Mouse (Mus musculus): ENCODE measurements around the gene Mettl14. TPM values are rescaled to one million over a fixed set of nuclear protein-coding genes. Genes with fewer than 3 reads are reported as not detected.

Gene Mettl14
- polyA plus RNA-seq, 1 experiment from 2014 or later = 28.9 TPM

DNA sequence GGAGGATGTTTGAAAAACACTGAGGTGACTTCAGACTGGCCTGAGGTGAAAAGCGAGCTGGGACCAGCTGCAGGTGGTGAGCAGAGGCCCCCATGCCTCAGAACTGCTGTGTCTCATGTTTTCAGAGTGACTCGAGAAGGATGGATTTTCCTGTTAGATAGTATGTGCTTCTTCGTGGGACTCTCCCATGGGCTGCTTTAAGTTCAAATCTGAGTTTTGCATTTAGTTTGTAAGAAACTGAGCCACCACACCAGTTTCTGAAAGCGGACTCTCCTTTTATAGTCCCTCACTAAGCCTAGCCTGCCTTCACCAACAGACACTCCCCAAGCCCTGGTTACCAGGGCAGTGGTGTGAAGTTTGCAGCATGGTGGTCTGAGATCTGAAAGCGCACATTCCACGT, 48.1 kb downstream of the Mettl14 start:
- CTCF ChIA-PET = interaction anchor here (1.2 kb wide), 2 partner anchors 9 to 15 kb away, joined by 3 read pairs; no protein-coding TSS in a partner anchor
- DNase-seq (ENCODE audit: low read depth, low spot score) = no peak
- H3K27me3 ChIP-seq = no peaks in the 10 kb centered on the region
- in situ Hi-C loops (cut with MboI; ENCODE audit: low pct_unique_long_range_greater_than_20kb) = no loop called here
- POLR2A ChIA-PET = no interaction called here
- no peak for ATAC-seq
- TF ChIP-seq CTCF (IDR thresholded peaks at IDR 0.05) = no peak

DNA sequence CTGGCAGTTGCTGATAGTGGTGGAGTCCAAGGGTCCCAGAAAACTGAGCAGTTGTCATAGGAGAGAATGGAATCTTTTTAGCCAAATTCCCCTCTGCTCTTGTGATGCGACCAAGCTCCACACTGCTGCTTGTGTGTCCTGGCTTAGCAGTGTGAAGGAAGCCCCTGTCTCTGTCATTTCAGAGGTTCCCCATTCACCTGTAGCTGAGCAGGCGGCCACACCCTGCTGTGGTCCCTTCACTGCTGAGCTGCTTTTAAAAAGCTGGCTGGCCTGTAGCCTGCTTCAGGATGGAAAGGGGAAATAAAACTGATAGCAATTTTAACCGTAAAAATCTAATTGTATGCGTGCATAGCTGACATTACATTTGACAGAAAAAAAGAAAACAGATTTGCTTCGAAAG, 49.0 kb downstream of the Mettl14 start:
- ChIA-PET CTCF (interaction anchor here (0.8 to 1.6 kb wide), 5 partner anchors 15 to 156 kb away, joined by 3 to 5 read pairs (median 3); partner anchors contain the start of gene Synpo2), POLR2A (no interaction called here)
- no peak for DNase-seq (ENCODE audit: low read depth, low spot score)

DNA sequence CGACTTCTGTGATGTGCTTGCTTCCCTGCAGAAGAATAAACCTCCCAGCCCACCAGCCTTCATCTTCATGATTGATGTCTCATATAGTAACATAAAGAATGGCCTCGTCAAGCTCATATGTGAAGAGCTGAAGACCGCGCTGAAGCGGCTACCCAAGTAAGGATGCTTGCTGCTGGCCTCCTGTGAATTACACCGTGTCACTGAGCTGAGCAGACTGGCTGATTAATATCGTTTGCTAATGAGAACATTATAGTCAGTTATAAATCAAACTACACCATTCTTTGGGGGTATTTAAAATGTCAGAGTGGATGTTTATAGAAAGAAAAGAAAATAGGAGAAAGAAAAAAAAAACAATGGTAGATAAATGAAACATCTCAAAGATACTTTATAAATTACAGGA, 49.5 kb downstream of the Mettl14 start:
- H3K27me3 ChIP-seq = no peaks in the 10 kb centered on the region
- in situ Hi-C loops (cut with MboI; ENCODE audit: low pct_unique_long_range_greater_than_20kb) = no loop called here
- ChIA-PET CTCF (interaction anchor here (0.8 to 4.1 kb wide), 8 partner anchors 10 to 177 kb away, joined by 3 to 16 read pairs (median 5); partner anchors contain the start of gene Synpo2), POLR2A (no interaction called here)
- no peak for ATAC-seq
- DNase-seq (ENCODE audit: low read depth, low spot score) = no peak
- no peak for TF ChIP-seq CTCF (IDR thresholded peaks at IDR 0.05)

More for the DNA sequence above, 49.0 kb downstream of the Mettl14 start:
- no peaks in the 10 kb centered on the region for H3K27me3 ChIP-seq
- TF ChIP-seq CTCF (IDR thresholded peaks at IDR 0.05) = no peak
- in situ Hi-C loops (cut with MboI; ENCODE audit: low pct_unique_long_range_greater_than_20kb) = no loop called here
- ATAC-seq = no peak

DNA sequence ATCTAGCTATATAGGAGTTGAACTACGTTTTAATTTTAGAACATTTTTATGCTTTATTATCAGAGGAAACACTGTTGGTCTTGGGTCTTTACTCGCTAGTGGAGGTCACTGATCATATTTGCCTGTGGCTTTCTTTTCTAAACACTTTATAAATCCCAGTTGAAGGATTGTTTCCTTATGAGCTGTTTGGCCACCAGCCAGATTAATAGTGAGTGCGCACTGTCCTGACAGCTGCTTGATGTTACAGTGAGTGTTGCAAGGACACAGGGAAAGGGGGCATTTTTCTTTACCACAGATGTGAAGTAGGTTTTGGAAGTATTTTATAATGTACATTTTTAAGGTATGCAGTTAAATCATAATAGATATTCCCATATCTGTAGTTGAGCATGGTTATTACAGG, 50.4 kb downstream of the Mettl14 start:
- ATAC-seq (no peak), DNase-seq (ENCODE audit: low read depth, low spot score) (no peak)
- in situ Hi-C loops (cut with MboI; ENCODE audit: low pct_unique_long_range_greater_than_20kb) = no loop called here
- ChIA-PET CTCF (interaction anchor here (0.8 to 4.1 kb wide), 10 partner anchors 9 to 176 kb away, joined by 3 to 16 read pairs (median 4); no protein-coding TSS in a partner anchor), POLR2A (interaction anchor here (1.0 kb wide), 1 partner anchor 102 kb away, joined by 3 read pairs; no protein-coding TSS in a partner anchor)
- no peaks in the 10 kb centered on the region for H3K27me3 ChIP-seq
- no peak for TF ChIP-seq CTCF (IDR thresholded peaks at IDR 0.05)

DNA sequence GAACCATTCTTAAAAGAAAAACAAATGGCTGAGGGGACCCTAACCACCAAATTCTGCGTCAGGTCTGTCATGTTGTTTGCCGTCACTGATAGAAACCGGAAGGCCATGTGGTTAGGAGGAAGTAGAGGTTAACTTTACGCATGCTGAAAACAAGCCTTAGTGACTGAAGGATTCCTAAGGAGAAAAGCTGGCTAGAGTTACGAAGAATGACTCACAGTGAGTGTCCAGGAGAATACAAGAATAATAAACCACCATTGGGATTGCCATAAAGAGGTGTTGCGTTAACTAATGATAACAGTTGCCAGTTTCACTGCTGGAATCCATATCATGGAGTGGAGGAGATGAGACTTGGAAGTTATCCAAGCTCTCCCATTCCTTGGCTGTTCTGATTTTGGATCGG, 51.0 kb downstream of the Mettl14 start:
- no peak for DNase-seq (ENCODE audit: low read depth, low spot score)
- ATAC-seq = peak; percentile 26
- TF ChIP-seq CTCF (IDR thresholded peaks at IDR 0.05) = no peak
- ChIA-PET CTCF (interaction anchor here (0.8 to 4.1 kb wide), 9 partner anchors 9 to 175 kb away, joined by 3 to 16 read pairs (median 4); no protein-coding TSS in a partner anchor), POLR2A (interaction anchor here (0.5 to 1.0 kb wide), 3 partner anchors 10 to 1434 kb away, joined by 3 read pairs; no protein-coding TSS in a partner anchor)
- in situ Hi-C loops (cut with MboI; ENCODE audit: low pct_unique_long_range_greater_than_20kb) = no loop called here
- H3K27me3 ChIP-seq = no peaks in the 10 kb centered on the region

DNA sequence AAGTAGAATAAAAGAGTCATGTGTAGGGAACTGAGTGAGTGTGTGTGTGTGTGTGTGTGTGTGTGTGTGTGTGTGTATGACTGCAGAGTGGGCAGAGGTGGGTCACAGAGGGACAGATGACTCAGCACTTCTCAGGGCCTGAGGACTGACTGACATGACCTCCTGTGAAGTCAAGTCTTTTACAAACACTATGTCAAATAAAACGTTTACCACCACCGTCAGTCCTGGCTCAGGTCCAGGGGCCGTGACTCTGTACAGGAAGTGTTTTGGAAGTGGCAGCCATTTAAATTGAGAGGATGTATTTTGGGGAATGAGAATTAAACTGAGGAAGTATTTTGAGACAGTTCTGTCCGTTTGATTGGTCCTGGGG, 52.9 kb downstream of the Mettl14 start:
- no peak for ATAC-seq
- in situ Hi-C loops (cut with MboI; ENCODE audit: low pct_unique_long_range_greater_than_20kb) = no loop called here
- H3K27me3 ChIP-seq = no peaks in the 10 kb centered on the region
- TF ChIP-seq CTCF (IDR thresholded peaks at IDR 0.05) = no peak
- DNase-seq (ENCODE audit: low read depth, low spot score) = no peak
- CTCF ChIA-PET = interaction anchor here (0.6 to 4.1 kb wide), 2 partner anchors 98 to 174 kb away, joined by 3 to 16 read pairs; no protein-coding TSS in a partner anchor
- POLR2A ChIA-PET = no interaction called here

DNA sequence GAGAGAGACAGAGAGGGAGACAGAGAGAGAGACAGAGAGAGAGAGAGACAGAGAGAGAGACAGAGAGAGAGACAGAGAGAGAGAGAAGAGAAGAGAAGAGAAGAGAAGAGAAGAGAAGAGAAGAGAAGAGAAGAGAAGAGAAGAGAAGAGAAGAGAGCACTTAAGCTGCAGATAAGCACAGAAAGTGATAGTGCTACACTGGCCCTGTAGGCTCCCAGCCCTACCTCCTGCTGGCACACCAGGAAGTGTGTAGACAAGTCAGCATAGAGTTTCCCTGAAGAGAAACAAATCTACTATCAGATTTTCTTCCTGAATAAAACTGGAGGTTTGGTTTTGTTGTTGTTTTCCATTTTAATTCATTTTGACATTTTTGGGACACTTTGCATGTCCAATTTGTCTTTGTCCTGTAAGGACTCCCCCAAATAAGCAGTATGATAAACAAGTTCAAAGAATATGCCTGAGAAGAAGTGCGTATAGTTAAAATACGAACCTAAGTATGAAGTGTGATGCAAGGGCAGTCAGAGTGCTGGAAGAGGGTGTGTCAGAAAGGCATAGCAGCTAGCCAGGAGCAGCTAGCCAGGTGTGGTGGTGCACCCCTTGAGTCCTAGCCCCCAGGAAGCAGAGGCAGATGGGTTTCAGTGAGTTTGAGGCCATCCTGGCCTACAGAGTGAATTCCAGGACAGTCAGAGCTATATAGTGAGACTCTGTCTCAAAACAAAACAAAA, 53.4 kb downstream of the Mettl14 start:
- ChIA-PET CTCF (interaction anchor here (0.6 to 4.1 kb wide), 2 partner anchors 98 to 173 kb away, joined by 3 to 16 read pairs; no protein-coding TSS in a partner anchor), POLR2A (no interaction called here)
- no peak for DNase-seq (ENCODE audit: low read depth, low spot score)
- TF ChIP-seq CTCF (IDR thresholded peaks at IDR 0.05) = no peak
- no peak for ATAC-seq
- in situ Hi-C loops (cut with MboI; ENCODE audit: low pct_unique_long_range_greater_than_20kb) = no loop called here
- H3K27me3 ChIP-seq = no peaks in the 10 kb centered on the region

DNA sequence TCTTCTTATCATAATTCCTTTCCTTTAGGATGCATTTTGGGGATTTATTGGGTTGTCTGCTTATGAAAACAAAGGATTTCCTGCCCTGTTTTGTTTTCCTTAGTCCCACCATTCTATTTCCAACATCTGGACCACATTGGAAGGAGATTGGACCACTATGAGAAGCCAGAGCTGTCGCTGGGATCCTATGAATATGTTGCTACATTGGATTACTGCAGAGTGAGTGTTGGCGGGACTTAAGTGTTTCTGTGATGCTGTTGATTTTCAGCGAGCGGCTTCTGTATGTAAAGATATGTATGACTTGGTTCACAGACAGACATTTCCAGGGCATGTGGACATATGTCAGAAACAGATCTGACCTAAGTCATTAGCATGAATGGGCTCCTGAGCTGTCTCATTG, 55.7 kb downstream of the Mettl14 start:
- DNase-seq (ENCODE audit: low read depth, low spot score) = no peak
- in situ Hi-C loops (cut with MboI; ENCODE audit: low pct_unique_long_range_greater_than_20kb) = no loop called here
- POLR2A ChIA-PET = no interaction called here
- ATAC-seq = no peak
- H3K27me3 ChIP-seq = no peaks in the 10 kb centered on the region
- TF ChIP-seq CTCF (IDR thresholded peaks at IDR 0.05) = no peak
- CTCF ChIA-PET = interaction anchor here (1.4 to 3.5 kb wide), 7 partner anchors 10 to 171 kb away, joined by 4 to 24 read pairs (median 6); no protein-coding TSS in a partner anchor

DNA sequence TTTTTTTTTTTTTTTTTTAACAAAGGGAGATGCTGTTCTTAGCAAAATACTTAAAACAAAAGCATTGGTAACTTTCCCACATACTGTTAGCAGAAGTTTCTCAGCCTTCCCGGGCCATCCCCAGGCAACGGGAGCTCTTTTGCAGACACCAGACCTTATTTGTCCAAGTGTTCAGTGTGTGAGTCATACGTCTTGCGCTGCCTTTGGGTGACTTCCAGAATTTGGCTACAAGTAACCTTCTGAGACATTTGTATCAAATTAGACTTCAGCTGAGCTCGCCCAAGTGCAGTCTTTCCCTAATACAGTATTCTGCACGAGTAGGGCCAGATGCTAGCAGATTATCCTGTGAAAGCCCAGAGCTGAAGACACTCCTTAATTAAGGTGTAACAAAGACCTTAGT, 56.7 kb downstream of the Mettl14 start:
- ATAC-seq (peak; percentile 94), DNase-seq (ENCODE audit: low read depth, low spot score) (peak; percentile 98)
- in situ Hi-C loops (cut with MboI; ENCODE audit: low pct_unique_long_range_greater_than_20kb) = no loop called here
- POLR2A ChIA-PET = interaction anchor here (0.7 kb wide), 4 partner anchors 16 to 169 kb away, joined by 3 to 5 read pairs (median 3); no protein-coding TSS in a partner anchor
- no peak for TF ChIP-seq CTCF (IDR thresholded peaks at IDR 0.05)
- no peaks in the 10 kb centered on the region for H3K27me3 ChIP-seq
- CTCF ChIA-PET = interaction anchor here (0.9 to 3.5 kb wide), 16 partner anchors 9 to 170 kb away, joined by 3 to 24 read pairs (median 4); no protein-coding TSS in a partner anchor

DNA sequence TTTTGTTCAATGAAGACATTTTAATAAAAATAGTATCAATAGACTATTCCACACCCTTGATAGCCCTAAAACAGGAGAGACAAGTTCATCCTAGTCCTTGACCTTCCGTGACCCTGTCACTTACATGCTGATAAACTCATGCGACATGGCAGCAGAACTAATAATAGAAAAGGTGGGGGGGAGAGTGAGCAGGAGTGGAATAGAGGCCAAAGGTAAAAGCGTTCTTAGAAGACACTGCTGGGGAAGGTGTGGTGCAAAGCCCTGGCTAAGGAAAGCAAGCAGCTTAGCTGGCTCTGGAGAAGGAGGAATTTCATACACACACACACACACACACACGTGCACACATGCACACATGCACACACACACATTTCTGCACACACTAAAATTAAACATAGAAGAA, 61.6 kb downstream of the Mettl14 start:
- H3K27me3 ChIP-seq = no peaks in the 10 kb centered on the region
- TF ChIP-seq CTCF (IDR thresholded peaks at IDR 0.05) = no peak
- CTCF ChIA-PET = interaction anchor here (0.7 to 6.4 kb wide), 5 partner anchors 11 to 166 kb away, joined by 3 to 69 read pairs (median 5); partner anchors contain the start of gene Synpo2
- ATAC-seq (no peak), DNase-seq (ENCODE audit: low read depth, low spot score) (no peak)
- POLR2A ChIA-PET = interaction anchor here (0.6 kb wide), 1 partner anchor 584 kb away, joined by 4 read pairs; no protein-coding TSS in a partner anchor
- in situ Hi-C loops (cut with MboI; ENCODE audit: low pct_unique_long_range_greater_than_20kb) = loop anchor here (5.0 kb wide), 1 partner anchor 162 kb away; no protein-coding TSS in a partner anchor
